Mouse (Mus musculus) heart, embryonic 11.5 days (tissue): ENCODE data around the gene Dtnb. TPM values are rescaled to one million over a fixed set of nuclear protein-coding genes. Genes with fewer than 3 reads are reported as not detected.
"Not testable (repeated sequence)": the region's sequence is repeated elsewhere in the genome, so short reads cannot be mapped to it uniquely, and the experiment has no call there.

Experiments
- ATAC-seq: fragments of 200-750 bp; cut with Nextera tagmentation; replicated peaks from 2 replicates; pipeline ENCODE4 v1.8.0; 2017; ENCODE audit warnings: moderate library complexity; ENCODE audit not compliant: insufficient number of reproducible peaks, low FRiP score, low TSS enrichment
- H3K27ac ChIP-seq: fragments of 300-500 bp; sonication (generic); 2 replicates; pipeline ENCODE4 v1.5.1; 2014; ENCODE audit warnings: mild to moderate bottlenecking, low read depth, low read length
- H3K27me3 ChIP-seq: fragments of 300-500 bp; sonication (generic); 2 replicates; pipeline ENCODE4 v1.6.1; 2014; ENCODE audit warnings: mild to moderate bottlenecking, low read length, mixed read lengths; ENCODE audit not compliant: control insufficient read depth, insufficient read depth
- H3K36me3 ChIP-seq: fragments of 300-500 bp; sonication (generic); 2 replicates; pipeline ENCODE4 v1.6.1; 2014; ENCODE audit warnings: mild to moderate bottlenecking, low read length, moderate library complexity, mixed read lengths; ENCODE audit not compliant: control insufficient read depth, insufficient read depth
- H3K4me1 ChIP-seq: fragments of 300-500 bp; sonication (generic); 2 replicates; pipeline ENCODE4 v1.6.1; 2014; ENCODE audit warnings: low read length; ENCODE audit not compliant: control insufficient read depth, insufficient read depth
- H3K4me2 ChIP-seq: fragments of 300-500 bp; sonication (generic); 2 replicates; pipeline ENCODE4 v1.6.1; 2014; ENCODE audit warnings: mild to moderate bottlenecking, moderate library complexity
- H3K4me3 ChIP-seq: fragments of 300-500 bp; sonication (generic); 2 replicates; pipeline ENCODE4 v1.5.1; 2014; ENCODE audit warnings: low read depth, low read length
- H3K9ac ChIP-seq: fragments of 300-500 bp; sonication (generic); 2 replicates; pipeline ENCODE4 v1.6.1; 2014; ENCODE audit warnings: mild to moderate bottlenecking, low read depth, low read length, moderate library complexity
- H3K9me3 ChIP-seq: fragments of 300-500 bp; sonication (generic); replicated peaks from 2 replicates; pipeline ENCODE4 v1.6.1; 2016; ENCODE audit warnings: low read length; ENCODE audit not compliant: control insufficient read depth
- WGBS: fragments of 180-500 bp; shearing (Covaris S2); extraction: QIAGEN DNeasy Blood & Tissue Kit; methylation state at CpG from one replicate; pipeline ENCODE4 v1.1.7; 2014; ENCODE audit not compliant: insufficient replicate concordance; 5-methylcytosine and 5-hydroxymethylcytosine counted together
- polyA plus RNA-seq: library from polyadenylated mRNA; unstranded; fragments of >200 nt; fragmentation: Nextera tagmentation; extraction: Ambion mirVana; gene quantifications from 2 replicates; pipeline ENCODE4 v1.2.1, GENCODE M21; 2014

The Dtnb gene
- polyA plus RNA-seq, 1 experiment from 2014 or later = 26.7 TPM

- no peaks in the 10 kb centered on the region for H3K27me3 ChIP-seq
- no peak for ATAC-seq
- H3K4me3 ChIP-seq = no peak overlapping the region
- H3K4me2 ChIP-seq = no peak overlapping the region
- no peaks in the 10 kb centered on the region for H3K9me3 ChIP-seq
- H3K9ac ChIP-seq = no peak overlapping the region
- H3K36me3 ChIP-seq = no peaks in the 10 kb centered on the region
- H3K27ac ChIP-seq = no peak overlapping the region
- WGBS = 84% methylated on average over 9 of the region's 9 CpGs
- H3K4me1 ChIP-seq = peaks cover 6% of the 10 kb centered on the region; the same call in 1 of the 2 replicates
Observed at GRCm38 (mm10) chr12:3674913-3675312, 102.7 kb downstream of the Dtnb start.

- Histone ChIP-seq H3K4me2 (no peak overlapping the region), H3K4me3 (no peak overlapping the region), H3K9me3 (no peaks in the 10 kb centered on the region), H3K27ac (no peak overlapping the region), H3K36me3 (no peaks in the 10 kb centered on the region), H3K4me1 (no peaks in the 10 kb centered on the region), H3K27me3 (no peaks in the 10 kb centered on the region), H3K9ac (no peak overlapping the region)
- WGBS = 77% methylated on average over 5 of the region's 5 CpGs
- ATAC-seq = no peak
Observed at GRCm38 (mm10) chr12:3680721-3681120, 108.5 kb downstream of the Dtnb start.

DNA sequence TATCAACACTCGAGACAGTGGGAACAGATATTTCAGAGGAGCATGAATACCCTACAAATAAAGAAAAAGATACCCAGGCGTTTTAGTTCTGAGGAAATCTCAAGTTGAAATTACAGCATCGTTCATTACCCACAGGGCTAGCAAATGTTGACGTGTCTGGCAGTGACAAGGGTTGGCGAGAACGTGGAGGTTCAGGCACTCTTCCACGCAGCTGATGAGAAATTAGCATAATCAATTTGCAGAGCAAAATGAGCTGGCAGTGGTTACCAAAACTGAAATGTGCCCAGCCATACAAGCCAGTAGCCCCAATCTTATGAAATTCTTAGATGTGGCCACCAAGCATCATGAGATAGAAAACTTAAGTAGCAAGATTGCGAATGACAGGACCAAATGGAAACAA, 110.9 kb downstream of the Dtnb start:
- no peak for ATAC-seq
- H3K9ac ChIP-seq = no peak overlapping the region
- WGBS = 73% methylated on average over 8 of the region's 8 CpGs
- no peaks in the 10 kb centered on the region for H3K36me3 ChIP-seq
- no peaks in the 10 kb centered on the region for H3K4me1 ChIP-seq
- H3K27ac ChIP-seq = no peak overlapping the region
- no peaks in the 10 kb centered on the region for H3K27me3 ChIP-seq
- no peaks in the 10 kb centered on the region for H3K9me3 ChIP-seq
- H3K4me3 ChIP-seq = no peak overlapping the region
- H3K4me2 ChIP-seq = no peak overlapping the region

DNA sequence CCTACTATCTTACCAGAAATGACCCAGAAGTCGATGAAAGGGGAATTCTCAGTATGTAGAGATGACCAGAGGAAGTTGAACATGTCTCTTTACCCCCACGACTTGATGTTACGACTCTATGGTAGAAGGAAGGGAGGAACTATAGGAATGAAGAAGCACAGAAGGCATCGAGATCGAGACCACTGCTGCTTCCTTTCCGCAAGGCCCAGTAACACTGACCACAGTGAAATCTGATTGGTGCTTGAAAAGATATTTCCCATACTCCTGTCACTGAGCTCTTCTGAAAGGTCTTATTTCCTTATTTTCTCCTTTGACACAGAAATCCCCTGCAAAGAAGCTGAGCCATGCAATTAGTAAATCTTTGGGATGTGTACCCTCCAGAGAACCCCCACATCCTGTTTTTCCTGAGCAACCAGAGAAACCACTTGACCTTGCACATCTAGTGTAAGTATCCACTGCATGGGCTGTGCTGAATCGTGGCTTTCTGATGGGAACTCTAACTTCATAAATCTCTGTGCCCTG, 114.3 kb downstream of the Dtnb start:
- H3K36me3 ChIP-seq = no peaks in the 10 kb centered on the region
- no peaks in the 10 kb centered on the region for H3K27me3 ChIP-seq
- H3K27ac ChIP-seq = no peak overlapping the region
- H3K9ac ChIP-seq = no peak overlapping the region
- ATAC-seq = no peak
- H3K4me3 ChIP-seq = no peak overlapping the region
- no peaks in the 10 kb centered on the region for H3K4me1 ChIP-seq
- no peaks in the 10 kb centered on the region for H3K9me3 ChIP-seq
- WGBS = 74% methylated on average over 7 of the region's 7 CpGs
- no peak overlapping the region for H3K4me2 ChIP-seq

DNA sequence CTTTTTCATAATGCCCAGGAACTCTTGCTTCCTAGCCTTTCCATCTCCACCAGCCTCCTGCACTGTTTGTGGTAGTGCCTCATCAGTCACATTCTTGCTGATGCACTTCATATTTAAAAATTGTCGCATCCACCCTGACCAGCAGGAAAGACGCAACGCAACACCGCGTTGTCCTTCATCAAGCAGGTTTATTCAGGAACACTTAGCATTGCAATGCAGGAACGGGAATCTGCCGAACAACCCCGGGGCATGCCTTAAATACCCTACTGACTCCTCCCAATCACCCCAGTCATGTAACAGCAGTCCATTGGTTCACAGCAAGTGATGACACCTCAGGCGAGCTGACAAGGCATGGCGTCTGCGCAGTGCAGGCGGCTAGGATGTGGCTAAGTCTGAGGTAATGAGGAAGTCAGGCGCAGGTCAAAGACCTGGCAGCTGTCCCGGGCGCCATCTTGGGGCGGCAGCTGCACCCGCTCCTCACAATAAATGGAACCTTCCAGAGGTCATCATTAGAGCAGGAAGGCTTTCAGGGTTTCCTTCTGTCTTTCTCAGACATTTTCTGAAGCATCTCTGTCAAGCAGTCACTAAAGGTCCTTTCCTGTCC, 118.8 kb downstream of the Dtnb start:
- WGBS = 89% methylated on average over 17 of the region's 17 CpGs
- not testable (repeated sequence) for H3K4me2 ChIP-seq

DNA sequence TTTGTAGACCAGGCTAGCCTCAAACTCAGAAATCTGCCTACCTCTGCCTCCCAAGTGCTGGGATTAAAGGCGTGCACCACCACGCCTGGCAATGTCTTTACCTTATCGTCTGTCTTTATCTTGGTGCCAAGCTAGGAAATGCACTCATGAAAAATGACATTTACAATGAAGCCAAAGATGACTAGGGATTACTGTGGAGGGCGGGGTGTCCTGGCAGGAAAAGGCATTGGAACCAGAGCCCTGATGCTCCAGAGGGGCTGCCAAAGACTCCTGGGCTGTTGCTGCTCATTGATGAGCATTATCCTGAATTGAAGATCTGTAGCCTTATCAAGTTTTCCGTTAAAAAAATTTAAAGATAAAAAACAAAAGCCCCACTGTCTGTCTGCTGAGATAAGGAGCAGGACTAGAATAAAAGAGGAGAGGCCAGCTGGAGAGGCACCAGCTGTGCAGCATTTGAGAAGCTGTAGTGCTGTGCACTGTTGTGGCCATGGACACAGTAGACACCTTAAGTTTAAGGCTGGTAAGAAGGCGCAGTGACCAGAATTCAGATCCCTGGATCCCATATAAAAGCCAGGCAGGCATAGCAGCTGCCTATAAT, 120.7 kb downstream of the Dtnb start:
- no peak overlapping the region for H3K27ac ChIP-seq
- WGBS = 71% methylated on average over 6 of the region's 6 CpGs
- no peaks in the 10 kb centered on the region for H3K36me3 ChIP-seq
- ATAC-seq = no peak
- no peaks in the 10 kb centered on the region for H3K4me1 ChIP-seq
- no peaks in the 10 kb centered on the region for H3K9me3 ChIP-seq
- no peak overlapping the region for H3K9ac ChIP-seq
- H3K4me2 ChIP-seq = no peak overlapping the region
- no peak overlapping the region for H3K4me3 ChIP-seq
- H3K27me3 ChIP-seq = no peaks in the 10 kb centered on the region

More for the DNA sequence above, 118.8 kb downstream of the Dtnb start:
- H3K9me3 ChIP-seq, H3K4me3 ChIP-seq, H3K27ac ChIP-seq, H3K36me3 ChIP-seq, H3K4me1 ChIP-seq, H3K9ac ChIP-seq, H3K27me3 ChIP-seq, ATAC-seq: not testable (repeated sequence)

DNA sequence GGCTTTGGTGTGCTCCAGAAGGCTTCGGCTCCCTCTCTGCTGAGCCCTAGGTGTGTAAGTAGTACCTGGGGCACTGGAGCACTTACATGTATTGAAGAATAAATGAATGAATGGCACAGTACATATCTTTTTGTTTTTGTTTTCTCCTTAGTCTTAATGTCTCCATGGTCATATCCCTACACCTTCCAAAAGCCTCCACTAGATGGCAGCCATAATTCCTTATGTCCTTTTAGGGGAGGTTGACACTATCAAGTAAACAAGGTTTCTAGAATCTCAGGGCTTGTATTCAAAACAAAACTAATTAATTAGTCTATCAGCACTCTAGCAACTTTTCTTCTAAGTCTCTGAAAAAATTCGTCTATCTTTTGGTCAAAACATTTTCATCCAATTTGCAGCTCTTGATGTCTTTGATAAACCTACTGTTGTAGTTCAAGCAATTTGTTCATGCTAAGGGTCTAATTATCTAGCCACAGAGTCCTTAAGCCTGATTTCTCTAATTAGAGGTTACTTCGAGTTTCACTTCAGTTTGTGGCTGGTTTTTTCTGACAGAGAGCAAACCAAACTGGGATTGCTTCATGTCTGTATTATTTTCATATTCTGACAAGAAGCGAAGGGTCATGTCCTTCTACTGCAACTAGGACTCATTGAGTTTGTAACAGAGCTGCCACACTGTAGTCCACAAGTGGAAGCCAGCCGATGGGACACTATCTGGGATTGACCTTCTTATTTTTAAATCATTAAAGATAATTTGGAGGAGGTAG, 123.7 kb downstream of the Dtnb start:
- no peak overlapping the region for H3K4me2 ChIP-seq

DNA sequence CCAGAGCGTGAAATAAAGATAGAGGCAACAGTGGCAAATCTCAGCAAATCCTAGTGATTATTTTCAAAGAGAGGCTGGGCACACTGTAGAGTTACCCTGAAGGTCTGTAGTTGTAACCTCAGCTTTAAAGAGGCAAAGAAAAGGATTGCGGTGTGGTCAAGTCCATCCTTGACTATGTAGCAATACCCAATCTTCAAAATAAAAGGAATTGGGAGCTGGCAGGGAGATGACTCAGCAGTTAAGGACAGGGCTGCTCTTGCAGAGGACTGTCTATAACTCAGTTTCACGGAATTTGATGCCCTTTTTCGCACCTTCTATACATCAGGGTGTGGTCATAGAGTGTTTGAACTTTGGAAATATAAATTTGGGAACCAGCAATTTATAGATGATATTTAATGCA, 128.3 kb downstream of the Dtnb start:
- Histone ChIP-seq H3K4me2 (no peak overlapping the region), H3K4me3 (no peak overlapping the region), H3K4me1 (no peaks in the 10 kb centered on the region), H3K27me3 (no peaks in the 10 kb centered on the region), H3K9ac (no peak overlapping the region), H3K27ac (no peak overlapping the region), H3K9me3 (no peaks in the 10 kb centered on the region), H3K36me3 (no peaks in the 10 kb centered on the region)
- ATAC-seq = no peak
- WGBS = 87% methylated on average over 4 of the region's 4 CpGs

More for the DNA sequence above, 123.7 kb downstream of the Dtnb start:
- Histone ChIP-seq H3K9me3 (no peaks in the 10 kb centered on the region), H3K4me1 (no peaks in the 10 kb centered on the region), H3K27me3 (no peaks in the 10 kb centered on the region), H3K9ac (no peak overlapping the region), H3K36me3 (no peaks in the 10 kb centered on the region), H3K27ac (no peak overlapping the region), H3K4me3 (no peak overlapping the region)
- WGBS = 63% methylated on average over 5 of the region's 5 CpGs
- no peak for ATAC-seq
